Mouse (Mus musculus): Measurements from ENCODE around the gene Apbb1ip.

DNA sequence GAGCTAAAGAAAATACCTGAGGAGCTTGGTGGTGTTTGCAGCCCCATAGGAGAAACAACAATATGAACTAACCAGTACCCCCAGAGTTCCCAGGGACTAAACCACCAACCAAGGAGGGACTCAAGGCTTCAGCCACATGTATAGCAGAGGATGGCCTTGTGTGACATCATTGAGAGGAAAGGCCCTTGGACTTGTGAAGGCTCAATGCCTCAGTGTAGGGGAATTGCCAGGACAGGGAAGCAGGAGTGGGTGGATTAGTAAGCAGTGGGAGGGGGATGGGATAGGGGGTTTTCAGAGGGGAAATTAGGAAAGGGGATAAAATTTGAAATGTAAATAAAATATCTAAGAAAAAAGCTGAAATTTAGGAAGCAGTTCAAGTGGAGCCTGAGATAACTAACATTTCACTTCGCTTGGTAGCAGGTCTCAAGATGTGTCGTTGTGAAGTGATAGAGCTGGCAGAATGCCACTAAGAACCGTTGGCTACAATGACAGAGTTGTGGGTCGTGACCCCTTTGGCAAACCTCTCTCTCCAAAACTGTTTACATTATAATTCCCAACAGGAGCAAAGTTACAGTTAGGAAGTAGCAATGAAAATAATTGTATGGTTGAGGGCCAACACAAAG is 7.6 kb downstream of the Apbb1ip start:
- TF ChIP-seq POLR2A (IDR thresholded peaks at IDR 0.05; ENCODE audit: extremely low read depth, insufficient read depth, low read length), result no peak
- no peak for TF ChIP-seq CTCF (IDR thresholded peaks at IDR 0.05; ENCODE audit: extremely low read depth, insufficient read depth, low read length)
